Mouse (Mus musculus): ENCODE results near the gene Mfap3l. TPM values are rescaled to one million over a fixed set of nuclear protein-coding genes. Genes with fewer than 3 reads are reported as not detected.

Mfap3l gene
- polyA plus RNA-seq, 1 experiment from 2014 or later: 1.7 TPM

- 87% methylated on average over 8 of the region's 8 CpGs for WGBS
- DNase-seq (ENCODE audit: low spot score) (no peak), ATAC-seq (replicated peaks; ENCODE audit: low FRiP score) (no peak)
- H3K9ac ChIP-seq (ENCODE audit: low read length): no peak overlapping the region
- H3K4me1 ChIP-seq (replicated peaks; ENCODE audit: control insufficient read depth, insufficient read depth, low read length): peaks cover 3% of the 10 kb centered on the region; the same call in 1 of the 2 replicates
- H3K27ac ChIP-seq (ENCODE audit: low read depth, low read length): no peak overlapping the region
- no peaks in the 10 kb centered on the region for H3K9me3 ChIP-seq (ENCODE audit: control insufficient read depth, low read length)
- H3K27me3 ChIP-seq (ENCODE audit: control insufficient read depth, insufficient read depth, low read length): no peaks in the 10 kb centered on the region
- no peak overlapping the region for H3K4me3 ChIP-seq (ENCODE audit: low read depth, low read length)
- H3K4me2 ChIP-seq (ENCODE audit: low read depth, low read length, severe bottlenecking): no peak overlapping the region
- H3K36me3 ChIP-seq (ENCODE audit: control insufficient read depth, insufficient read depth, low read length): no peaks in the 10 kb centered on the region
Observed at GRCm38 (mm10) chr8:60659721-60660120, 27.1 kb downstream of the Mfap3l start.

- WGBS: 90% methylated on average over 2 of the region's 2 CpGs
- H3K36me3 ChIP-seq (ENCODE audit: control insufficient read depth, insufficient read depth, low read length): no peaks in the 10 kb centered on the region
- no peak overlapping the region for H3K4me2 ChIP-seq (ENCODE audit: low read depth, low read length, severe bottlenecking)
- DNase-seq (ENCODE audit: low spot score) (no peak), ATAC-seq (replicated peaks; ENCODE audit: low FRiP score) (no peak)
- no peaks in the 10 kb centered on the region for H3K9me3 ChIP-seq (ENCODE audit: control insufficient read depth, low read length)
- H3K27me3 ChIP-seq (ENCODE audit: control insufficient read depth, insufficient read depth, low read length): no peaks in the 10 kb centered on the region
- no peak overlapping the region for H3K4me3 ChIP-seq (ENCODE audit: low read depth, low read length)
- H3K4me1 ChIP-seq (replicated peaks; ENCODE audit: control insufficient read depth, insufficient read depth, low read length): peaks cover 3% of the 10 kb centered on the region; the same call in 1 of the 2 replicates
- no peak overlapping the region for H3K9ac ChIP-seq (ENCODE audit: low read length)
- no peak overlapping the region for H3K27ac ChIP-seq (ENCODE audit: low read depth, low read length)
Observed at GRCm38 (mm10) chr8:60661191-60661590, 28.6 kb downstream of the Mfap3l start.

DNA sequence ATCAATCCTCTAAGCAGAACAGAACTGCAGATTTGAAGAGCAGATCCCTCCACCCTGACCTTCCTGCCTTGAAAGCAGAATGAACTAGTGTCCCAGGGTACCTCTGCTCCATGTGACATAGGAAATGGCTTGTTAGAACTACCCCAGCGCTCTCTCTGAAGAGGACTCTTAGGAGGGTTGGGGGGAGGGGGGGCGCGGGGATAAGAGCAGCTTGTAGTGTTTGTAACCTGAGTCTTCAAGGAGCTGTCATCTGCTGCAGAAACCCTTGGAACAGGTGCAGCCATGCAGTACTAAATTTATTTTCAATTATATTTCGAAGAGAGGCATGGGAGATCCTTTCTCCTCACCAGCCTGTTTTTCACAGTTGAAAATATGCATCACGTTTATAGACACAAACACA lies 30.9 kb downstream of the Mfap3l start:
- Histone ChIP-seq H3K9me3 (ENCODE audit: control insufficient read depth, low read length) (no peaks in the 10 kb centered on the region), H3K4me1 (replicated peaks; ENCODE audit: control insufficient read depth, insufficient read depth, low read length) (no peaks in the 10 kb centered on the region; the same call in 1 of the 2 replicates), H3K27me3 (ENCODE audit: control insufficient read depth, insufficient read depth, low read length) (no peaks in the 10 kb centered on the region), H3K36me3 (ENCODE audit: control insufficient read depth, insufficient read depth, low read length) (no peaks in the 10 kb centered on the region), H3K27ac (ENCODE audit: low read depth, low read length) (no peak overlapping the region), H3K9ac (ENCODE audit: low read length) (no peak overlapping the region), H3K4me3 (ENCODE audit: low read depth, low read length) (no peak overlapping the region), H3K4me2 (ENCODE audit: low read depth, low read length, severe bottlenecking) (no peak overlapping the region)
- WGBS: 51% methylated on average over 5 of the region's 5 CpGs
- DNase-seq (ENCODE audit: low spot score) (no peak), ATAC-seq (replicated peaks; ENCODE audit: low FRiP score) (no peak; the same call in 1 of the 2 replicates)

DNA sequence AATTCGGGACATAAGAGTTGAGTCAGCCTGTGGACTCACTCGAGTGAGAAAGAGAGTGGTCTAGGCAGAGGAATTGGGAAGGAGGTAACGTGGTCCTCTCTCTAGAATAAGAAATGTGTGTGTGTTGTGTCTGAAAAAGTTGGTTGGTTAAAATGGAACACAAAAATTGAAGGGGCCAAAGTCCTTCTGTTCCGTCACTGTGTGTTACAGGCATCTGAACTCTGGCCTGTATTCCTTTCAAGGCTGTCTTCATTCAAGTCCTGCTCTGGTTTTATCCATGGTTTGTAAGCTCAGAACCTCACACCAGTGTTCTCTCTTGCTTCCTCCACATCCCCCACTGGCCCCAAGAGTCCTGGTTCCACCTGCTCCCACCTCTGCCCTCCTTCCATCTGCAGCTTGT lies 33.2 kb downstream of the Mfap3l start:
- H3K4me1 ChIP-seq (replicated peaks; ENCODE audit: control insufficient read depth, insufficient read depth, low read length): no peaks in the 10 kb centered on the region
- H3K9ac ChIP-seq (ENCODE audit: low read length): no peak overlapping the region
- H3K27ac ChIP-seq (ENCODE audit: low read depth, low read length): no peak overlapping the region
- no peak overlapping the region for H3K4me2 ChIP-seq (ENCODE audit: low read depth, low read length, severe bottlenecking)
- 79% methylated on average over 4 of the region's 4 CpGs for WGBS
- H3K4me3 ChIP-seq (ENCODE audit: low read depth, low read length): no peak overlapping the region
- no peaks in the 10 kb centered on the region for H3K9me3 ChIP-seq (ENCODE audit: control insufficient read depth, low read length)
- no peaks in the 10 kb centered on the region for H3K27me3 ChIP-seq (ENCODE audit: control insufficient read depth, insufficient read depth, low read length)
- DNase-seq (ENCODE audit: low spot score): no peak
- ATAC-seq (replicated peaks; ENCODE audit: low FRiP score): no peak
- no peaks in the 10 kb centered on the region for H3K36me3 ChIP-seq (ENCODE audit: control insufficient read depth, insufficient read depth, low read length)

DNA sequence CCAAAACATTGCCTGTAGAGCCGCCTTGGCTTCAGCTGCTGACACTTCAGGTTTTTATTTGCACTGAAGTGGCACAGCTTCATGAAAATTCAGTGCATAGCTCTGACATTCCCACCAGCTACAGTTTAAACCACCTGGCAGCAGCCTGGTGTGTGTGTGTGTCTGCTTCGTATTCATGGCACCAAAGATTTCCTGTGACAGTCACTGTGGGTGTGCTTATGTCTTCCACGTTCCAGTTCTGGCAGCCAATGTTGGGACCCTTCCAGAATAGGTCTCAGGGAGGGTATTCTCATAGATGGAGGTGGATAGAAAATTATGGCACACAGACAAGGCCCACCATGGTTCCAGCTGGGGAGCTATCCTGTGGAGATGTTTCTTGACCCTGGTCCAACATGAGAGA lies 34.2 kb downstream of the Mfap3l start:
- H3K4me3 ChIP-seq (ENCODE audit: low read depth, low read length): no peak overlapping the region
- H3K9ac ChIP-seq (ENCODE audit: low read length): no peak overlapping the region
- H3K36me3 ChIP-seq (ENCODE audit: control insufficient read depth, insufficient read depth, low read length): no peaks in the 10 kb centered on the region
- 85% methylated on average over 3 of the region's 3 CpGs for WGBS
- DNase-seq (ENCODE audit: low spot score) (no peak), ATAC-seq (replicated peaks; ENCODE audit: low FRiP score) (no peak)
- H3K9me3 ChIP-seq (ENCODE audit: control insufficient read depth, low read length): no peaks in the 10 kb centered on the region
- no peak overlapping the region for H3K4me2 ChIP-seq (ENCODE audit: low read depth, low read length, severe bottlenecking)
- no peaks in the 10 kb centered on the region for H3K27me3 ChIP-seq (ENCODE audit: control insufficient read depth, insufficient read depth, low read length)
- H3K27ac ChIP-seq (ENCODE audit: low read depth, low read length): no peak overlapping the region
- no peaks in the 10 kb centered on the region for H3K4me1 ChIP-seq (replicated peaks; ENCODE audit: control insufficient read depth, insufficient read depth, low read length)

GRCm38 (mm10) chr8:60678590-60678989 lies 46.0 kb downstream of the Mfap3l start:
- H3K4me2 ChIP-seq (ENCODE audit: low read depth, low read length, severe bottlenecking): no peak overlapping the region
- no peak overlapping the region for H3K27ac ChIP-seq (ENCODE audit: low read depth, low read length)
- no peaks in the 10 kb centered on the region for H3K9me3 ChIP-seq (ENCODE audit: control insufficient read depth, low read length)
- no peak for DNase-seq (ENCODE audit: low spot score)
- H3K27me3 ChIP-seq (ENCODE audit: control insufficient read depth, insufficient read depth, low read length): no peaks in the 10 kb centered on the region
- no peak overlapping the region for H3K9ac ChIP-seq (ENCODE audit: low read length)
- H3K36me3 ChIP-seq (ENCODE audit: control insufficient read depth, insufficient read depth, low read length): no peaks in the 10 kb centered on the region
- H3K4me3 ChIP-seq (ENCODE audit: low read depth, low read length): no peak overlapping the region
- 0 out of 2 replicates have a peak, but pooled peaks have one; percentile 36 for ATAC-seq (replicated peaks; ENCODE audit: low FRiP score)
- H3K4me1 ChIP-seq (replicated peaks; ENCODE audit: control insufficient read depth, insufficient read depth, low read length): no peaks in the 10 kb centered on the region
- WGBS: 89% methylated on average over 6 of the region's 6 CpGs

- no peaks in the 10 kb centered on the region for H3K9me3 ChIP-seq (ENCODE audit: control insufficient read depth, low read length)
- H3K27me3 ChIP-seq (ENCODE audit: control insufficient read depth, insufficient read depth, low read length): no peaks in the 10 kb centered on the region
- no peak overlapping the region for H3K4me3 ChIP-seq (ENCODE audit: low read depth, low read length)
- DNase-seq (ENCODE audit: low spot score) (no peak), ATAC-seq (replicated peaks; ENCODE audit: low FRiP score) (no peak)
- WGBS: 94% methylated on average over 4 of the region's 4 CpGs
- H3K27ac ChIP-seq (ENCODE audit: low read depth, low read length): no peak overlapping the region
- no peak overlapping the region for H3K4me2 ChIP-seq (ENCODE audit: low read depth, low read length, severe bottlenecking)
- no peaks in the 10 kb centered on the region for H3K4me1 ChIP-seq (replicated peaks; ENCODE audit: control insufficient read depth, insufficient read depth, low read length)
- H3K36me3 ChIP-seq (ENCODE audit: control insufficient read depth, insufficient read depth, low read length): no peaks in the 10 kb centered on the region
- H3K9ac ChIP-seq (ENCODE audit: low read length): no peak overlapping the region
Observed at GRCm38 (mm10) chr8:60681811-60682210, 49.2 kb downstream of the Mfap3l start.

- 94% methylated on average over 2 of the region's 2 CpGs for WGBS
Observed at GRCm38 (mm10) chr8:60682340-60682739, 49.7 kb downstream of the Mfap3l start.

GRCm38 (mm10) chr8:60711516-60712086 lies 79.0 kb downstream of the Mfap3l start:
- Histone ChIP-seq H3K36me3 (ENCODE audit: control insufficient read depth, insufficient read depth, low read length) (no peaks in the 10 kb centered on the region), H3K9me3 (ENCODE audit: control insufficient read depth, low read length) (no peaks in the 10 kb centered on the region), H3K27me3 (ENCODE audit: control insufficient read depth, insufficient read depth, low read length) (no peaks in the 10 kb centered on the region), H3K9ac (ENCODE audit: low read length) (no peak overlapping the region), H3K27ac (ENCODE audit: low read depth, low read length) (no peak overlapping the region), H3K4me3 (ENCODE audit: low read depth, low read length) (no peak overlapping the region), H3K4me1 (replicated peaks; ENCODE audit: control insufficient read depth, insufficient read depth, low read length) (no peaks in the 10 kb centered on the region), H3K4me2 (ENCODE audit: low read depth, low read length, severe bottlenecking) (no peak overlapping the region)
- 90% methylated on average over 8 of the region's 8 CpGs for WGBS
- DNase-seq (ENCODE audit: low spot score) (no peak), ATAC-seq (replicated peaks; ENCODE audit: low FRiP score) (no peak)

More at GRCm38 (mm10) chr8:60682340-60682739, 49.7 kb downstream of the Mfap3l start:
- H3K4me2 ChIP-seq (ENCODE audit: low read depth, low read length, severe bottlenecking): no peak overlapping the region
- H3K9ac ChIP-seq (ENCODE audit: low read length): no peak overlapping the region
- H3K36me3 ChIP-seq (ENCODE audit: control insufficient read depth, insufficient read depth, low read length): no peaks in the 10 kb centered on the region
- H3K4me1 ChIP-seq (replicated peaks; ENCODE audit: control insufficient read depth, insufficient read depth, low read length): no peaks in the 10 kb centered on the region
- no peaks in the 10 kb centered on the region for H3K9me3 ChIP-seq (ENCODE audit: control insufficient read depth, low read length)
- H3K27ac ChIP-seq (ENCODE audit: low read depth, low read length): no peak overlapping the region
- no peak overlapping the region for H3K4me3 ChIP-seq (ENCODE audit: low read depth, low read length)
- ATAC-seq (replicated peaks; ENCODE audit: low FRiP score): no peak
- no peak for DNase-seq (ENCODE audit: low spot score)
- H3K27me3 ChIP-seq (ENCODE audit: control insufficient read depth, insufficient read depth, low read length): no peaks in the 10 kb centered on the region

All from forebrain, embryonic 11.5 days (tissue).